Mouse (Mus musculus): ENCODE measurements at regions not wholly inside any gene's neighbourhood (a gene's known extent, or its start where the extent isn't known, plus 50 kb on each side); places are given as distances from the start of the nearest gene placed in this dataset.

GRCm38 (mm10) chrX:99222017-99222416 is 86.1 kb downstream of the Efnb1 start:
- peak; percentile 87 for ATAC-seq (replicated peaks; ENCODE audit: low read depth, poor library complexity, severe bottlenecking)

DNA sequence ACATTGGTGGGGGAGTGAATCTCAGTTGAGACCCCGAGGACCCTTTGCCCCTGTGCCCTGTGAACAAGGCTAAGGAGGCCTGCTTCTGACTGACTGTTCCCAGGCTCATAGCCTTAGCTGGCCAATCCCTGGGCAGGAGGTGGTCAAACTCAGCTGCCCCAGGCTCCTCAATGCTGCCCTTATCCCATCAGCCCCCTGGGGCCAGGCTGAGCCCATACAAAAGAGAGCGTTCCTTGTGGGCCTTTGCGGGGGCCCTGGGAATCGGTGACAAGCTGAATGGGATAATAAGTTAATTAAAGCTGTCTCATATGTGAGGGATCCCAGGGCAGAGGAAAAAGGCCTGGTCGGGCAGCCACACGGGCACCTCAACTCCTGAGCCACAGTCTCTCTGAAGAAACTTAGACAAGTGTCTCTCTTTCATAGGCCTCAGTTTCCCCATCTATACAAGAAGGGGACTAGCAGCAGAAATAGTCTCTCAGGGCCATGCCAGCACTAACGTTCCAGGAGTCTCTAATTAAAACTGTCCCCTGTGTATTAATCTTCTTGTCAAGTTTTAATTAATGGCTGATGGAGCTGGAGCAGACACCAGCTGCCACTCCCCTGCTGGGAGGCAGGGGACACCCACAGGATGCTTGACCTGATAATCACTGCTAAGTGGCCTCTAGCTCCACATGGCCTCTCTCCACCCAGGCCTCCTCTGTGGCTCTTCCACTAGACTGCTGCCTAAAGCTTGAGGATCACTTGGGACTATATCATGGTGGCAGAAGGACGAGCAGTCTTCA is 84.9 kb downstream of the Efnb1 start:
- no peak for ATAC-seq (replicated peaks; ENCODE audit: low read depth, poor library complexity, severe bottlenecking)

DNA sequence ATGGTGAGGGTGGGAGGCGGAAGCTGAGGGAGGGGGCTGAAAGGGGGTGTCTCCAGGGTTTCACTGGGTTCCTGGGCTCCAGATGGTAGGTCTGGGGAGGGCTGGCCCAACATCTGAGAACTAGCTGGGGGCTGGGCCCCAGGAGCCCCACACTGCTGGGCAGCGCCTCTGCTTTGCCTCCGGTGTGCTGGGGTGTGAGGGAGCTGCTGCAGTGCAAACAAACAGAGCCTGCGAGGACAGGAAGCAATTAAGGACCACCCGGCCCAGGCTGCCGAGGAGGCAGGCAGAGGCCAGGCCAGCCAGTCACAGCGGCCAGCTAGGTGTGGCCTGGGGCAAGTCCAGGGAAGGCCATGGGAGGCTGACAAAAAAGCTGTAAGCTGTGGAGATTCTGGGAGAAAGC is 82.3 kb downstream of the Efnb1 start:
- ATAC-seq (replicated peaks; ENCODE audit: low read depth, poor library complexity, severe bottlenecking) = no peak

GRCm38 (mm10) chrX:99216633-99217459 is 80.9 kb downstream of the Efnb1 start:
- ATAC-seq (replicated peaks; ENCODE audit: low read depth, poor library complexity, severe bottlenecking) = peak; percentile 46; the same call in 1 of the 2 replicates

- no peak for ATAC-seq (replicated peaks; ENCODE audit: low read depth, poor library complexity, severe bottlenecking)
Observed at GRCm38 (mm10) chrX:99215931-99216330, 80.0 kb downstream of the Efnb1 start.

DNA sequence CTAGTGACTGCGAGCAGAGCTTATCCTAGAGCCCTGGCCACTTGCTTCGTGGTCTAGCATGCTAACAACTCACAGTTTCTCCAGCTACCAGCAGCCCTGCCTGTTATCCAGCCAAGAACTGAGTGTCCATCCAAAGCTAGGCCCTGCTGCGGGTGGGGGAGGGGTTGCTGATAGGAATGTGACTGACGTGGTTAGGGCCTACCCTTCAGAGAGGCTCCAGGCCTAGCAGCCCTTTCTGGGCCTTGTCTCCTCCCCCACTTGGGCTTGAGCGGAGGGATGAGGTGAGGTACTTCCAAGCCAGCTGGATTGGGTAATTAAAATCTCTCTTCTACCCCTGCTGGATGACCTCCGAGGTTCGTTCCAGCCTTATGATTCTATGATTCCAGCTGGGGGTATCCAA is 79.2 kb downstream of the Efnb1 start:
- no peak for ATAC-seq (replicated peaks; ENCODE audit: low read depth, poor library complexity, severe bottlenecking)

- peak; percentile 74 for ATAC-seq (replicated peaks; ENCODE audit: low read depth, poor library complexity, severe bottlenecking)
Observed at GRCm38 (mm10) chrX:99213565-99214153, 77.7 kb downstream of the Efnb1 start.

DNA sequence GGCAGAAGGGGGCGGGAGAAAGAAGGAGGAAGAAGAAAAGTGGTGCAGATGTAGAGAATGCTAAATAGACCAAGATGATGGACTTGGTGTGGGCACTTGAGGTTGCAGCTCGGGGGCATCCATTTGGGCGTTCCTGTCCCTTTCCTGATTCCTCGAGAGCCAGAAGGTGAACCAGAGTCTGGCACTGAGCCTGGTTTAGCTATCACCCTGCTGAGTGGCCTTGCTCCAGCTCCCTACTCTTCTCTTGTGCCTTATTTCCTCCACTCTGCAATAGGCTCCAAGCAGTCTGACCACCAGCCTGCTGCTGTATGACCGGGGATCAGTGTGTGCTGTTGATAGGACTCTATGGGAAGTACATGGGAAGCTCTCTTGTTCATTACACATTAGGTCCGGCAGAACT is 68.1 kb downstream of the Efnb1 start:
- no peak for ATAC-seq (replicated peaks; ENCODE audit: low read depth, poor library complexity, severe bottlenecking)

DNA sequence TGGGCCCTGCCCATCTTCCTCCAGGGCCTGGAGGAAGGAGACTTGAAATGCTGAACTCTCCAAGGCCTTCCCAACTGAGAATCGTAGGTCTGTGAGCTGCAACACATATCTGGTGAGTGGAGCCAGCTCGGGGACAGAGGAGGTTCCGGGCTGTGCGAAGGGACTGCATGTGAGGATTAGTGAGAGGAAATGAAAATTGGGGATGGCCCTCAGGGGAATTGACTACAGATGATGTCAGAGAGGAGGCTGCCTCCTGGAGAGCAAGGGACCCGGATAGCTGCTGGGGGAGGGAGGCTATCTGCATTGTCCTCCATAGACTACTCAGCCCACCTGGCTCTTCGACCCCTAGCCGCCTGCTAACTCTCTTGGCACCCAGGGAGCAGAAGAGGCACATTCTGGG is 65.2 kb downstream of the Efnb1 start:
- ATAC-seq (replicated peaks; ENCODE audit: low read depth, poor library complexity, severe bottlenecking) = no peak

- peak; percentile 5; the same call in 1 of the 2 replicates for ATAC-seq (replicated peaks; ENCODE audit: low read depth, poor library complexity, severe bottlenecking)
Observed at GRCm38 (mm10) chrX:99199669-99200068, 63.7 kb downstream of the Efnb1 start.

DNA sequence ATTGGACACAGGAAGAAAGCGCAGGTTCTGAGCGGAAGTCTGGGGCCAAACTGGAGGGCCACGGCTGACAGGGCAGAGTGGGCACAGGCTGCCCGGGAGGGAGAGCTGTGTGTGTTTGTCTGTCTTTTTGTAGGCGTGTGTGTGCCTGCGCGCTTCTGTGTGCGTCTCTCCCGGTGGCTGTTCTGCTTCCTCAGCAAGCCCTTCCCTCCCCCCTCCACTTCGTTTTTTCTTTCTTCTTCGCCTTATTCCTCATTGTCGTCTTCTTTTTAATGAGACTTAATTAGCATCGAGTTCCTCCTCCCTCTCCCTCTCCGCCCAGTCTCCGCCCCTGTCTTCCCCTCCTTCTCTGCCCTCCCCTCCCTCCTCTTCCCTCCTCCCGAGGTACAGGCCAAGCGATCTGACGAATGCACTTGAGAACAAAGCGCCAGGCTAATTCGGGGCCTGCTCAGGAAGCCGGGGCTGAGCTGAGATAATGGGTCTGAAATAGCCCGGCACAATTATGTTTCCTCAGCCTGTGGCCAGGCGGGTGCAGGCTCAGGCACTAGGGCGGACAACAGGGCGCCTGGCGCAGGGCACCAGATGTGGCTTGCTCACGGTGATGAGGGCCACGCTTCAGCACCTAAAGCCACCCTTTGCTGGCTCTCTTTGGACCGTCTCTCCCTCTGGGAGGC is 63.2 kb downstream of the Efnb1 start:
- peak; percentile 90 for ATAC-seq (replicated peaks; ENCODE audit: low read depth, poor library complexity, severe bottlenecking)

All from common myeloid progenitor, adult 5-6 weeks (primary cell).